14 mouse cellular contexts compared by ENCODE assay signal in genomic region chr14:48475370-48475769, GRCm38 (mm10). TPM values are rescaled to one million over a fixed set of nuclear protein-coding genes. Genes with fewer than 3 reads are reported as not detected.
DNase-seq lines count a peak whose midpoint lies in the region; ATAC-seq and TF ChIP-seq lines count a peak whose summit lies in the region.
"Had no signal": no experiment of that assay in that cellular context is flagged by ENCODE, and none has a peak within 500 bp of the region (broad histone marks: within the 10 kb centered on the region; RNA-seq: fewer than 3 reads in every experiment).

No protein-coding gene starts in this region.

- H3K9ac ChIP-seq in forebrain, embryonic 11.5 days (ENCODE audit: low read length) = no peak overlapping the region
- no peak overlapping the region for H3K9ac ChIP-seq in kidney, embryonic 16.5 days (replicated peaks; ENCODE audit: low read length)
- no peak overlapping the region for H3K9ac ChIP-seq in CH12.LX (ENCODE audit: insufficient read depth, low read depth)
- H3K9ac ChIP-seq in limb, embryonic 12.5 days (replicated peaks) = no peak overlapping the region
- H3K9ac ChIP-seq: embryonic facial prominence, embryonic 12.5 days had no signal

- WGBS in forebrain, embryonic 10.5 days = 73% methylated on average over 1 of the region's 1 CpGs
- 58% methylated on average over 1 of the region's 1 CpGs for WGBS in forebrain, embryonic 11.5 days
- WGBS in kidney, embryonic 16.5 days = 46% methylated on average over 1 of the region's 1 CpGs
- 39% methylated on average over 1 of the region's 1 CpGs for WGBS in limb, embryonic 12.5 days

- H3K4me2 ChIP-seq in forebrain, embryonic 11.5 days (ENCODE audit: low read depth, low read length, severe bottlenecking) = no peak overlapping the region
- no peak overlapping the region for H3K4me2 ChIP-seq in kidney, embryonic 16.5 days (replicated peaks; ENCODE audit: low read depth, low read length)
- H3K4me2 ChIP-seq in CH12.LX (ENCODE audit: insufficient read depth, low read depth, poor library complexity, severe bottlenecking) = no peak overlapping the region
- H3K4me2 ChIP-seq in limb, embryonic 12.5 days = no peak overlapping the region
- H3K4me2 ChIP-seq: embryonic facial prominence, embryonic 12.5 days had no signal

- H3K27ac ChIP-seq in forebrain, embryonic 10.5 days = peak overlapping the region; percentile 69; the same call in 1 of the 2 replicates
- H3K27ac ChIP-seq in forebrain, embryonic 11.5 days (ENCODE audit: low read depth, low read length) = no peak overlapping the region
- H3K27ac ChIP-seq in kidney, embryonic 16.5 days (ENCODE audit: low read length) = peak overlapping the region; percentile 24; the same call in 1 of the 2 replicates
- no peak overlapping the region for H3K27ac ChIP-seq in CH12.LX (ENCODE audit: insufficient read depth, low read depth)
- peak overlapping the region; percentile 59; the same call in 1 of the 2 replicates for H3K27ac ChIP-seq in limb, embryonic 12.5 days
- H3K27ac ChIP-seq: layer of hippocampus, adult 2 months had no signal

- H3K36me3 ChIP-seq in forebrain, embryonic 10.5 days (replicated peaks) = peaks cover 43% of the 10 kb centered on the region
- H3K36me3 ChIP-seq in forebrain, embryonic 11.5 days (ENCODE audit: control insufficient read depth, insufficient read depth, low read length) = no peaks in the 10 kb centered on the region; the same call in 1 of the 2 replicates
- H3K36me3 ChIP-seq in kidney, embryonic 16.5 days (ENCODE audit: insufficient read depth, low read length) = peaks cover 15% of the 10 kb centered on the region; the same call in 1 of the 2 replicates
- peaks cover 9 to 38% of the 10 kb centered on the region in 2 experiments for H3K36me3 ChIP-seq in CH12.LX (replicated peaks in 1 of 2; ENCODE audit: control insufficient read depth in 1 of 2, insufficient read depth in 1 of 2, low read length in 1 of 2)
- peaks cover 54% of the 10 kb centered on the region for H3K36me3 ChIP-seq in limb, embryonic 12.5 days

- H3K4me3 ChIP-seq in forebrain, embryonic 10.5 days = no peak overlapping the region
- no peak overlapping the region for H3K4me3 ChIP-seq in forebrain, embryonic 11.5 days (ENCODE audit: low read depth, low read length)
- no peak overlapping the region for H3K4me3 ChIP-seq in kidney, embryonic 16.5 days (ENCODE audit: low read length)
- H3K4me3 ChIP-seq in CH12.LX (replicated peaks in 1 of 3; ENCODE audit: low read depth in 2 of 3, low read length in 2 of 3, poor library complexity in 1 of 3) = no peak overlapping the region
- no peak overlapping the region for H3K4me3 ChIP-seq in limb, embryonic 12.5 days (replicated peaks)
- H3K4me3 ChIP-seq: embryonic facial prominence, embryonic 12.5 days; layer of hippocampus, adult 2 months had no signal

- TF ChIP-seq CTCF in CH12.LX (conservative IDR thresholded peaks at IDR 0.05 in 1 of 2, IDR thresholded peaks at IDR 0.05 in 1 of 2; ENCODE audit: low read depth in 2 of 2, low read length in 2 of 2) = no peak

- H3K79me2 ChIP-seq in CH12.LX (replicated peaks; ENCODE audit: control insufficient read depth, extremely low read depth, insufficient read depth, poor library complexity, severe bottlenecking) = no peaks in the 10 kb centered on the region

- H3K27me3 ChIP-seq in forebrain, embryonic 10.5 days (ENCODE audit: poor library complexity, severe bottlenecking) = no peaks in the 10 kb centered on the region
- H3K27me3 ChIP-seq in forebrain, embryonic 11.5 days (ENCODE audit: control insufficient read depth, insufficient read depth, low read length) = no peaks in the 10 kb centered on the region
- no peaks in the 10 kb centered on the region for H3K27me3 ChIP-seq in kidney, embryonic 16.5 days (ENCODE audit: insufficient read depth, low read length)
- H3K27me3 ChIP-seq in CH12.LX (replicated peaks) = no peaks in the 10 kb centered on the region
- H3K27me3 ChIP-seq in limb, embryonic 12.5 days = no peaks in the 10 kb centered on the region
- H3K27me3 ChIP-seq: embryonic facial prominence, embryonic 12.5 days had no signal

- TF ChIP-seq EP300 in CH12.LX (IDR thresholded peaks at IDR 0.05; ENCODE audit: low read length) = no peak

- TF ChIP-seq RAD21 in CH12.LX (IDR thresholded peaks at IDR 0.05; ENCODE audit: low read depth, low read length) = no peak

- H3K4me1 ChIP-seq in forebrain, embryonic 10.5 days = peaks cover 10% of the 10 kb centered on the region
- H3K4me1 ChIP-seq in forebrain, embryonic 11.5 days (replicated peaks; ENCODE audit: control insufficient read depth, insufficient read depth, low read length) = no peaks in the 10 kb centered on the region
- H3K4me1 ChIP-seq in kidney, embryonic 16.5 days (ENCODE audit: insufficient read depth, low read length) = no peaks in the 10 kb centered on the region
- H3K4me1 ChIP-seq in CH12.LX (ENCODE audit: control insufficient read depth in 1 of 2, insufficient read depth in 2 of 2) = no peaks in the 10 kb centered on the region
- no peaks in the 10 kb centered on the region for H3K4me1 ChIP-seq in limb, embryonic 12.5 days (replicated peaks)

- dilution Hi-C loops in CH12.LX (cut with MboI; ENCODE audit: extremely low pct_ligation_motif_present, extremely low pct_unique_long_range_greater_than_20kb, low sequenced_read_pairs) = no loop called here

- no peak for ATAC-seq in forebrain, embryonic 11.5 days (replicated peaks; ENCODE audit: low FRiP score)
- no peak for ATAC-seq in kidney, embryonic 16.5 days (ENCODE audit: low FRiP score, low TSS enrichment)
- ATAC-seq in limb, embryonic 12.5 days (ENCODE audit: insufficient number of reproducible peaks, insufficient read depth, low FRiP score, low TSS enrichment, low read depth) = no peak

- peaks cover 4% of the 10 kb centered on the region; the same call in 1 of the 2 replicates for H3K9me3 ChIP-seq in forebrain, embryonic 10.5 days
- no peaks in the 10 kb centered on the region for H3K9me3 ChIP-seq in forebrain, embryonic 11.5 days (ENCODE audit: control insufficient read depth, low read length)
- H3K9me3 ChIP-seq in kidney, embryonic 16.5 days (ENCODE audit: low read length) = no peaks in the 10 kb centered on the region
- peaks cover 10% of the 10 kb centered on the region for H3K9me3 ChIP-seq in CH12.LX (replicated peaks; ENCODE audit: low read length)
- no peaks in the 10 kb centered on the region for H3K9me3 ChIP-seq in limb, embryonic 12.5 days
- H3K9me3 ChIP-seq: embryonic facial prominence, embryonic 12.5 days had no signal

- TF ChIP-seq POLR2A in CH12.LX (IDR thresholded peaks at IDR 0.05; ENCODE audit: low read depth, low read length) = no peak

- in situ Hi-C loops in CH12.LX (cut with MboI; ENCODE audit: low pct_ligation_motif_present, low pct_unique_long_range_greater_than_20kb, low sequenced_read_pairs) = no loop called here

- no peak for DNase-seq in forebrain, embryonic 10.5 days (ENCODE audit: extremely low spot score, low spot score)
- no peak for DNase-seq in forebrain, embryonic 11.5 days (ENCODE audit: low spot score)
- DNase-seq in kidney, adult 11 months = no peak
- no peak for DNase-seq in CH12.LX (ENCODE audit: extremely low read depth)
- no peak for DNase-seq in right cerebral cortex, postnatal 10 days (ENCODE audit: low spot score in 2 of 2)
- no peak for DNase-seq in adrenal gland, adult (ENCODE audit: inconsistent age in 2 of 2, low spot score in 1 of 2)
- DNase-seq: cerebellum, adult 8-10 months; gastrocnemius, postnatal 25 days; kidney, adult 18-20 months; thymus, postnatal 14 days had no signal

TF ChIP-seq in CH12.LX, 34 proteins besides CTCF, POLR2A, EP300 and RAD21:
- TF ChIP-seq PAX5 (IDR thresholded peaks at IDR 0.05; ENCODE audit: low read length) (no peak), TCF12 (IDR thresholded peaks at IDR 0.05; ENCODE audit: low read depth, low read length) (0 out of 2 replicates have a peak, but pooled peaks have one; percentile 35)

RNA-seq across cellular contexts. Expression of gene Tmem260, which starts 29.4 kb away (rescaled TPM):
- polyA plus RNA-seq in forebrain, embryonic 10.5 days (2016; fragmentation: Nextera tagmentation; extraction: Ambion mirVana) = 18.5 and 18.7 TPM in 2 replicates
- 22.7 and 26.4 TPM in 2 replicates for polyA plus RNA-seq in forebrain, embryonic 11.5 days (2014; fragmentation: Nextera tagmentation; extraction: Ambion mirVana)
- 21.2 and 21.4 TPM in 2 replicates for polyA plus RNA-seq in kidney, embryonic 16.5 days (2015; fragmentation: Nextera tagmentation; extraction: Ambion mirVana)
- total RNA-seq in CH12.LX (2012; rRNA removed) = 4.1 and 4.6 TPM in 2 replicates
- 5.1 and 5.2 TPM in 2 replicates for total RNA-seq in CH12.LX (2014; rRNA removed)
- 8.2 and 9.0 TPM in 2 replicates for polyA plus RNA-seq in CH12.LX (2012; ENCODE audit: insufficient read length, low read depth)
- 30.5 and 32.8 TPM in 2 replicates for polyA plus RNA-seq in limb, embryonic 12.5 days (2016; fragmentation: Nextera tagmentation; extraction: Ambion mirVana)

Comparison
In these comparisons a context has a peak if more than half of its experiments do, and no peak if none do; other contexts are left out.
1. H3K27ac ChIP-seq: peak in forebrain, embryonic 10.5 days (single experiment), kidney, embryonic 16.5 days (single experiment) and limb, embryonic 12.5 days (single experiment); none in forebrain, embryonic 11.5 days (single experiment) and CH12.LX (single experiment).